Mouse (Mus musculus): ENCODE results near the gene Fancd2os. TPM values are rescaled to one million over a fixed set of nuclear protein-coding genes. Genes with fewer than 3 reads are reported as not detected.

Fancd2os gene
- total RNA-seq, 1 experiment from 2014 or later: not detected

GRCm38 (mm10) chr6:113612258-113612969 is 11.9 kb upstream of the Fancd2os start:
- no peak for ATAC-seq (ENCODE audit: extremely low read depth, insufficient number of reproducible peaks, low FRiP score, poor library complexity, severe bottlenecking)

- no peak for ATAC-seq (ENCODE audit: extremely low read depth, insufficient number of reproducible peaks, low FRiP score, poor library complexity, severe bottlenecking)
Measured at GRCm38 (mm10) chr6:113609293-113609692, 8.8 kb upstream of the Fancd2os start.

DNA sequence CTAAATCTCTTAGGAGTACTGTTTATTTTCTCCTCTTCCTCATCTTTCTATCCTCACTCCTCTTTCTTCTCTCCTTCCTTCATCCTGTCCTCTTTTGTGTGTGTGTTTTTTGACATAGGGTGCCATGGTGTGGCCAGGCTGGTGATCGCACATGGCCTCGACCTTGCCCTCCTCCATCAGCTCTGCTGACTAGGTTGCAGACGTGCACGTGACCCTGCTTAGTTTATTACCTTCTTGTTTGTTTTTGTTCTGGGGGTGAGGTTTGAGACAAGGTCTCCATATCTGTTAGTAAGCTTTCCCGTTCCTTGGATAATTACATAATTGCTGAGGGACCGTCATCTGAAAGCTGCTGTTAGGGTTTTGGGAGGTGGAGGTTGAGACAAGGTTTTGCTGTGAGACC is 8.4 kb upstream of the Fancd2os start:
- ATAC-seq (ENCODE audit: extremely low read depth, insufficient number of reproducible peaks, low FRiP score, poor library complexity, severe bottlenecking): no peak

- ATAC-seq (ENCODE audit: extremely low read depth, insufficient number of reproducible peaks, low FRiP score, poor library complexity, severe bottlenecking): 0 out of 2 replicates have a peak, but pooled peaks have one; percentile 3
Measured at GRCm38 (mm10) chr6:113605224-113605545, 4.7 kb upstream of the Fancd2os start.

- ATAC-seq (ENCODE audit: extremely low read depth, insufficient number of reproducible peaks, low FRiP score, poor library complexity, severe bottlenecking): peak; percentile 65
Measured at GRCm38 (mm10) chr6:113604432-113605223, 4.1 kb upstream of the Fancd2os start, which contains the start of gene Brk1. Gene Brk1 (plus strand): TSS chr6:113604772.

GRCm38 (mm10) chr6:113603993-113604392 is 3.5 kb upstream of the Fancd2os start:
- no peak for ATAC-seq (ENCODE audit: extremely low read depth, insufficient number of reproducible peaks, low FRiP score, poor library complexity, severe bottlenecking)

- ATAC-seq (ENCODE audit: extremely low read depth, insufficient number of reproducible peaks, low FRiP score, poor library complexity, severe bottlenecking): no peak
Measured at GRCm38 (mm10) chr6:113602821-113603220, 2.3 kb upstream of the Fancd2os start.

GRCm38 (mm10) chr6:113599833-113600232 is 682 bp downstream of the Fancd2os start:
- no peak for ATAC-seq (ENCODE audit: extremely low read depth, insufficient number of reproducible peaks, low FRiP score, poor library complexity, severe bottlenecking)

DNA sequence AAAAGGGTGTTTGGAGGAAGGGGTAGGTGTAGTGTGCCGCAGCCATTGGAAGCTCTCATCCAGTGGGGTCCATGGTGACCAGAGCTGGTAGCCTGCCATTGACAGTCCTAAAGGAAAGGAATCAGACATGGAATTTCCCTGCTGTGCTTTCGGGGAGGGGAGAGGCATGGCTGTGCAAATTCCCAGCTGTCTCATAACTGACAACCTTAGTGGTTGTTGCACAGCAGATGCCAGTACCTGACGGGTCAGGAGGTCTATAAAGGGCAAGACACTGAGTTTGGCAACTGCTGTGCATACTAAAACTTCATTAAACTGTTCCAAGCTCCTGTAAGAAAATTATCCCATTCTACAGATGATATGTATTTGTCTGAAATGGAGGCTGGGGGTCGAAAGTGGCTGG is 2.6 kb downstream of the Fancd2os start:
- ATAC-seq (ENCODE audit: extremely low read depth, insufficient number of reproducible peaks, low FRiP score, poor library complexity, severe bottlenecking): no peak

GRCm38 (mm10) chr6:113592637-113593036 is 7.9 kb downstream of the Fancd2os start:
- ATAC-seq (ENCODE audit: extremely low read depth, insufficient number of reproducible peaks, low FRiP score, poor library complexity, severe bottlenecking): no peak

- ATAC-seq (ENCODE audit: extremely low read depth, insufficient number of reproducible peaks, low FRiP score, poor library complexity, severe bottlenecking): no peak
Measured at GRCm38 (mm10) chr6:113586466-113587183, 13.9 kb downstream of the Fancd2os start.

DNA sequence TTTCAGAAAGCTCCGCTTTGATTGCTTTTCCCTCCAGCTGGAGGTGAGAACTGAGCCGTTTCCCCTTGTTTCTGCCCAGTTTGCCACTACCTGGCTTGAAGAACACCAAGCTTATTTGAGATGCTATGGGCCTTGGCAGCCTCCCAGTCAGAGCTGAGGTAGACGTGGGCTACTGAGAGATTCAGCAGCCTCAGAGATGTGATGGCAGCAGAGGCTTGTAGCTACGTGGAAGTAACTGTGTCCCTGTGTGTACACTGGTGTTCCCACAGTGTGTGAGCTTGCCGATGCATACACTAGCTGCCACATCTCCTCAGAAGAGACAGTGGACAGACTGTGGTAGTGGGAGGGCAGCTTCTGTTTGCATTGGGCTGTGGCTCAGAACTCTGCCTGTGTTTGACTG is 15.4 kb downstream of the Fancd2os start:
- no peak for ATAC-seq (ENCODE audit: extremely low read depth, insufficient number of reproducible peaks, low FRiP score, poor library complexity, severe bottlenecking)

DNA sequence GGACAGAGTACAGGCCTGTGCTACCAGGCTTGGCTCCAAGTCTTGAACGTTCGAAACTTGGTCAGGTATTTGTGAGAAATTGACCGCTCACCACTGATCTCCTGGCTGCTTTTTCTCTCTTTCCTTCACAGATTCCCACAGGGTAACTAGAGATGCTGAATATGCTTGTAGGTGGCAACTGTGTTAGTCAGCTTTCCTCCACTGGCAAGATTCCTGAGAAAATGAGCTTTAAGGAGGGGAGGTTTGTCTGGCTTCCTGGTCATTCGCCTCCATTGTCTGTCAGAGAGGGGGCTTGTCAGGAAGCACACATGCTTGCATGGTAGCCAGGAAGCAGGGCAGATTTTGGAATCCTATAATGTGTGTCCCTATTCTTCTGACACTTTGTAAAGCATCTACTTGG is 17.5 kb downstream of the Fancd2os start:
- no peak for ATAC-seq (ENCODE audit: extremely low read depth, insufficient number of reproducible peaks, low FRiP score, poor library complexity, severe bottlenecking)

DNA sequence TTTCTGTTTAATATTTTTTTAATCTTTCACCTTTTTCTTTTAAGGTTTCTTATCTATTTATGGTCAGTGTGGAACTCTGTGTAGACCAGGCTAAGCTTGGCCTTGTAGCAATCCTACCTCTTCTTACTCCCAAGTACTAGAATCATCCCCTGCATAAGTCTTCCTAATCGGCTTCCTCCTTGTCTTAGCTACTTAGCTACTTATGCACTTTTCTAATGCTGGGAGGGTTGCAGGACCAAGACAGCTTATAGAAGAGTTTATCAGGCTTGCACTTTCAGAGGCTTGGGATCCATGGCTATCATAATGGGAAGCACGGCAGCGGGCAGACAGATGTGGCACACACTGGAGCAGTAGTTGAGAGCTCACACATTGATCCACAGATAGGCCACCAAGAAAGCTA is 21.2 kb downstream of the Fancd2os start:
- ATAC-seq (ENCODE audit: extremely low read depth, insufficient number of reproducible peaks, low FRiP score, poor library complexity, severe bottlenecking): no peak

DNA sequence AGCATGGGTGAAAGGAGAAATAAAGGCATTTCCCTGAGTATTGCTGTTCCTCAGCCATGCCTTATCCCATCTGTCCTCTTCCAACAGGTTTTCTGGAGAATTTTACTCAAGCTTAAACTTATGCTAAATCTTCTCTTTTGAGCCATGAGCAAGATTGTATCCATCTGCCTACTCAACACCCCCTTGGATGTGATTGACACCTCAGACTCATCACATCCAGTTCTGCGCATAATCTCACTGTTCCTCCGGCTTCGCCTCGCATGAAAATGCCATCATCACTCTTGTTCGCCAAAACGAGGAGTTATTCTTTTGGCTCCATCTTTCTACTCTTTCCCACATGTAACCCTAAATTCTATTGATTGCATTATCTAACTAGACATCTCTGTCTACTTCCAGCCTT is 24.5 kb downstream of the Fancd2os start:
- ATAC-seq (ENCODE audit: extremely low read depth, insufficient number of reproducible peaks, low FRiP score, poor library complexity, severe bottlenecking): no peak

GRCm38 (mm10) chr6:113564557-113564956 is 36.0 kb downstream of the Fancd2os start:
- ATAC-seq (ENCODE audit: extremely low read depth, insufficient number of reproducible peaks, low FRiP score, poor library complexity, severe bottlenecking): no peak

GRCm38 (mm10) chr6:113559736-113560135 is 40.8 kb downstream of the Fancd2os start:
- ATAC-seq (ENCODE audit: extremely low read depth, insufficient number of reproducible peaks, low FRiP score, poor library complexity, severe bottlenecking): no peak
